Mouse (Mus musculus): ENCODE results near the gene Wdr45.
"Not testable (repeated sequence)": the region's sequence is repeated elsewhere in the genome, so short reads cannot be mapped to it uniquely, and the experiment has no call there.

Gene Wdr45

GRCm38 (mm10) chrX:7714135-7714899, at the start of gene Wdr45:
Gene Wdr45 (plus strand): TSS chrX:7714333.
- TF ChIP-seq GATA4 (IDR thresholded peaks at IDR 0.05; ENCODE audit: insufficient replicate concordance, low read length): not testable (repeated sequence)

GRCm38 (mm10) chrX:7664791-7665190, 49.3 kb upstream of the Wdr45 start:
- no peak for TF ChIP-seq GATA4 (IDR thresholded peaks at IDR 0.05; ENCODE audit: insufficient replicate concordance, low read length)

GRCm38 (mm10) chrX:7665739-7666502, 48.2 kb upstream of the Wdr45 start:
- TF ChIP-seq GATA4 (IDR thresholded peaks at IDR 0.05; ENCODE audit: insufficient replicate concordance, low read length): no peak

GRCm38 (mm10) chrX:7670390-7670881, 43.7 kb upstream of the Wdr45 start:
- TF ChIP-seq GATA4 (IDR thresholded peaks at IDR 0.05; ENCODE audit: insufficient replicate concordance, low read length): no peak

- TF ChIP-seq GATA4 (IDR thresholded peaks at IDR 0.05; ENCODE audit: insufficient replicate concordance, low read length): no peak
These were observed 43.1 kb upstream of the Wdr45 start, which contains the start of gene Plp2 for GRCm38 (mm10) chrX:7670921-7671623. Gene Plp2 (minus strand): TSS chrX:7671390.

GRCm38 (mm10) chrX:7672739-7673138, 41.4 kb upstream of the Wdr45 start:
- no peak for TF ChIP-seq GATA4 (IDR thresholded peaks at IDR 0.05; ENCODE audit: insufficient replicate concordance, low read length)

- no peak for TF ChIP-seq GATA4 (IDR thresholded peaks at IDR 0.05; ENCODE audit: insufficient replicate concordance, low read length)
These were observed 40.4 kb upstream of the Wdr45 start for GRCm38 (mm10) chrX:7673578-7674281.

- no peak for TF ChIP-seq GATA4 (IDR thresholded peaks at IDR 0.05; ENCODE audit: insufficient replicate concordance, low read length)
These were observed 39.7 kb upstream of the Wdr45 start for GRCm38 (mm10) chrX:7674284-7675000.

- TF ChIP-seq GATA4 (IDR thresholded peaks at IDR 0.05; ENCODE audit: insufficient replicate concordance, low read length): no peak
These were observed 39.1 kb upstream of the Wdr45 start for GRCm38 (mm10) chrX:7675001-7675380.

GRCm38 (mm10) chrX:7678986-7679385, 35.1 kb upstream of the Wdr45 start:
- no peak for TF ChIP-seq GATA4 (IDR thresholded peaks at IDR 0.05; ENCODE audit: insufficient replicate concordance, low read length)

- TF ChIP-seq GATA4 (IDR thresholded peaks at IDR 0.05; ENCODE audit: insufficient replicate concordance, low read length): no peak
These were observed 34.6 kb upstream of the Wdr45 start for GRCm38 (mm10) chrX:7679405-7680056.

- TF ChIP-seq GATA4 (IDR thresholded peaks at IDR 0.05; ENCODE audit: insufficient replicate concordance, low read length): no peak
These were observed 34.1 kb upstream of the Wdr45 start for GRCm38 (mm10) chrX:7680057-7680412.

- TF ChIP-seq GATA4 (IDR thresholded peaks at IDR 0.05; ENCODE audit: insufficient replicate concordance, low read length): no peak
These were observed 33.3 kb upstream of the Wdr45 start, which contains the start of gene Magix for GRCm38 (mm10) chrX:7680864-7681263. Gene Magix (minus strand): TSS chrX:7681251.

GRCm38 (mm10) chrX:7688321-7688720, 25.8 kb upstream of the Wdr45 start:
- TF ChIP-seq GATA4 (IDR thresholded peaks at IDR 0.05; ENCODE audit: insufficient replicate concordance, low read length): no peak

Data from liver, adult (tissue).